Mouse (Mus musculus): ENCODE data around the gene Mapk13. TPM values are rescaled to one million over a fixed set of nuclear protein-coding genes. Genes with fewer than 3 reads are reported as not detected.

Mapk13 gene
- polyA plus RNA-seq, 1 experiment: 1.3 TPM

DNA sequence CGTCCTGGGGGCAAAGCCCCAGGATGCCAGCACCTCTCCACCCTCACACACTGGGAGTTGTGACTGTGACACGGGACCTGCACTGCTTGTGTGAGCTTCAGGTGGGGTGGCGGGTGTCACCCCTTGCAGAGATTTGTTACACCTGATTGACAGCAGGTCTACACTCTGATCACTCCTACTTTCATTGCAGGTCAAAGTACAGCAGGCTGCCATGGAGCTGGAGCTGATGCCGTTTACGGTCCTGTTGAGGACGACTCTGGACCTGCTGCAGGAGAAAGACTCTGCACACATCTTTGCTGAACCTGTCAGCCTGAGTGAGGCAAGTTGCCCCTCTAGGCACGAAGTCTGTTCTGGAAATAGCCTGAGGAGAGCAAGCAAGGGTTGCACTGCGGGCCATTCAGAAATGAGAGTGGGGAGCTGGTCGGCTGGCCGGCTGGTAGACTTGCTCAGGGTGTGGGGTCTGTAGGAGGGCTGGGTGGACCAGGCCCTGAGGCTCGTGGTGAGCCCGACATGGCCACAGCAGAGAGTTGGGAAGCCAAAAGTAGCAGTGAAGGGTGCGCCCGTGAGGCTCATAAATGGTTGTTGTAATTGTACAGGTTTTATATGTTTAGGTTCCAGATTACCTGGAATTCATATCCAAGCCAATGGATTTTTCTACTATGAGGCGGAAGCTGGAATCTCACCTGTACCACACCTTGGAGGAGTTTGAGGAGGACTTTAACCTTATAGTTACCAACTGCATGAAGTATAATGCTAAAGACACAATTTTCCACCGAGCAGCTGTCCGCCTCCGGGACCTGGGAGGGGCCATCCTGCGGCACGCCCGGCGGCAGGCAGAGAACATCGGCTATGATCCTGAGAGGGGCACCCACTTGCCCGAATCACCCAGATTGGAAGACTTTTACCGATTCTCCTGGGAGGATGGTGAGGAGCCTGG is 48.0 kb downstream of the Mapk13 start:
- no peak for DNase-seq (ENCODE audit: low read depth)
- TF ChIP-seq CTCF (IDR thresholded peaks at IDR 0.05; ENCODE audit: borderline replicate concordance, extremely low read depth, insufficient read depth, insufficient read length) (no peak), POLR2A (IDR thresholded peaks at IDR 0.05; ENCODE audit: borderline replicate concordance, extremely low read depth, insufficient read depth, insufficient read length, poor library complexity, severe bottlenecking) (no peak)

DNA sequence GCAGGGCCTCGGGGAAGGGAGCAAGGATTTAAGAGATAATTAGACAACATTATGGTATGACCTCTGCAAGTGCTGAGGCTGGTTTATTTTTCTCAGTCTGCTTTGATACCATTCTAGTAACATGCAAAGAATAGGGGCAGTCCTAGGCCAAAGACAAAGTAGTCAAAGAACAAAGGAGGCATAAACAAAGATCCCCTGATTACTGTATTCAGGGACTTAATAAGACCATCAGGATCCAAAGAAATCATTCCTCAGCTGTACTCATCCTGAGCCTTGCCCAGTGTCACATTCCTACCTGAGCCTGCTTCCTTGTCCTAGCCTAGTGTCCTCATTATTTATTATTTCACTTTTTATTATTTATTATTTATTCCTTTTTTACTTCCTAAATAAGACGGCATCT is 51.1 kb downstream of the Mapk13 start:
- TF ChIP-seq CTCF (IDR thresholded peaks at IDR 0.05; ENCODE audit: borderline replicate concordance, extremely low read depth, insufficient read depth, insufficient read length): no peak
- TF ChIP-seq POLR2A (IDR thresholded peaks at IDR 0.05; ENCODE audit: borderline replicate concordance, extremely low read depth, insufficient read depth, insufficient read length, poor library complexity, severe bottlenecking): no peak
- no peak for DNase-seq (ENCODE audit: low read depth)

DNA sequence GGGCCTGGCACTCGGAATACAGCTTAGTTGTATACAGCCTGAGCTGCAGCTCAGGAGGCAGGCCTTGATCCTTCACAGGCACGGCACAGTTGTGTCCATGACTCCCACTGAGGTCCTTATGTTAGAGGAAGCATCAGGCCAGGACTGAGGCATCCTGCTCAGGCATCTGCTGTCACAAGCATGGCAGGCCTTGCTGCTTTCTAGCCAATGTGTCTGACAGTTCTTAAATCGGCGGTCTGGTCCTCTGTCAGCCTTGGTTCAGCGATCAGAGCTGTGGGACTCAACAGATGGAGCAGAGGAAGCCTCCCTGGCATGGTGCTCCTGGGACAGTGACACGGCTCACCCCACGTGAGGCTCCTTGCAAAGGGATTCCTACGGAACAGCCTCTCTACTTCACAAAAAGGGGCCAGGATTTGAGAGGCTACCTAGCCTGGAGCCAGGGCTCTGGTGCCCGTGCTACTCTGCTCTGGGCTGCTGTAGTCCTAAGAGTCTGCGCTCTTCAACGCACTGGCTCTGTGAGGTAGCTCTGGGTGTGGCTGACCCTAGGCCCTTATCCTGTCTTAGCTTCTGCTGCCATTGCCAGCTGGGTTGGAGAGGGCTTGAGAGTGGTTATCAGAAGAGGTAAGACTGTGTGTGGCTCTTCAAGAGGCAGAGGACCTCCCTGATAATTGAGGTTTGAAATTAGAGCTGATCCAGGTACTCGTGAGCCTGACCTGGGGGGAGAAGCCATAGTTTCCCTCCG is 54.1 kb downstream of the Mapk13 start:
- TF ChIP-seq POLR2A (IDR thresholded peaks at IDR 0.05; ENCODE audit: borderline replicate concordance, extremely low read depth, insufficient read depth, insufficient read length, poor library complexity, severe bottlenecking) (no peak), CTCF (IDR thresholded peaks at IDR 0.05; ENCODE audit: borderline replicate concordance, extremely low read depth, insufficient read depth, insufficient read length) (no peak)
- peak; percentile 3 for DNase-seq (ENCODE audit: low read depth)

DNA sequence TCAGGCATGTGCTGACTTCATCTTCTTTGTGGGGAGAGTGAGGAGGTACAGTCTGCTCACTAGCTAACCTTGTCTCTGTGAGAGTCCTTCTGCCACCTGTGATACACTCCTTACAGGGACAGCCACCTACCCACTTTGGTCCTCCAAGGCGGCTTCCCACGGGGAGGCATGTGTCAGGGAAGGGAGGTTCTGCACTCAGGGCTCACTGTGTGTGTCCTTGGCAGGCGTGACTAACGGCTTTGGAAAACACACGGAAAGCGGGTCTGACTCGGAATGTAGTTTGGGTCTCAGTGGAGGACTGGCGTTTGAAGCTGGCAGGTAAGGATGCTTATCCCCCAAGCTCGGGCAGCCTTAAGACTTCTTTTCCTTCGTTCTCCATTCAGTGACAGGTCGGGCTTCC is 54.7 kb downstream of the Mapk13 start:
- TF ChIP-seq POLR2A (IDR thresholded peaks at IDR 0.05; ENCODE audit: borderline replicate concordance, extremely low read depth, insufficient read depth, insufficient read length, poor library complexity, severe bottlenecking): no peak
- no peak for DNase-seq (ENCODE audit: low read depth)

DNA sequence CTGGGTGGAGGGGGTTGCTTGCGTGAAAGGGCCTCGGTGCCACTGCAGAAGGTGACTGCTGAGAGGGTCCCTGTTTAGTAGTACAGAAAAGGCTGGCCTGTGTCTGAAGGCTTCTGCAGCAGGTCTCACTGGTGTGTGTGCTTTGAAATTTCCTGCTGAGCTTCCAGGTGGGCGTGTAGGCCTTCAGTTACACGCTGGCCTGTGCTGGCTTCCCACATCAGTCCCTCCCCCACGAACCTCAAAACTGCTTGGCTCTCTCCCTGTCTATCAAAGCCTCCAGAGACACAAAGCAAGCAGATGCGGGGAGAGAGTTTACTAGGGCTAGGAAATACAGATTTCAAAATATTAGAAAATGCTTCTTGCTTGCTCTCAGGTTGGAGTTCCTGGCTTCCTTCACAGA is 55.8 kb downstream of the Mapk13 start:
- no peak for TF ChIP-seq CTCF (IDR thresholded peaks at IDR 0.05; ENCODE audit: borderline replicate concordance, extremely low read depth, insufficient read depth, insufficient read length)
- no peak for TF ChIP-seq POLR2A (IDR thresholded peaks at IDR 0.05; ENCODE audit: borderline replicate concordance, extremely low read depth, insufficient read depth, insufficient read length, poor library complexity, severe bottlenecking)
- DNase-seq (ENCODE audit: low read depth): no peak

DNA sequence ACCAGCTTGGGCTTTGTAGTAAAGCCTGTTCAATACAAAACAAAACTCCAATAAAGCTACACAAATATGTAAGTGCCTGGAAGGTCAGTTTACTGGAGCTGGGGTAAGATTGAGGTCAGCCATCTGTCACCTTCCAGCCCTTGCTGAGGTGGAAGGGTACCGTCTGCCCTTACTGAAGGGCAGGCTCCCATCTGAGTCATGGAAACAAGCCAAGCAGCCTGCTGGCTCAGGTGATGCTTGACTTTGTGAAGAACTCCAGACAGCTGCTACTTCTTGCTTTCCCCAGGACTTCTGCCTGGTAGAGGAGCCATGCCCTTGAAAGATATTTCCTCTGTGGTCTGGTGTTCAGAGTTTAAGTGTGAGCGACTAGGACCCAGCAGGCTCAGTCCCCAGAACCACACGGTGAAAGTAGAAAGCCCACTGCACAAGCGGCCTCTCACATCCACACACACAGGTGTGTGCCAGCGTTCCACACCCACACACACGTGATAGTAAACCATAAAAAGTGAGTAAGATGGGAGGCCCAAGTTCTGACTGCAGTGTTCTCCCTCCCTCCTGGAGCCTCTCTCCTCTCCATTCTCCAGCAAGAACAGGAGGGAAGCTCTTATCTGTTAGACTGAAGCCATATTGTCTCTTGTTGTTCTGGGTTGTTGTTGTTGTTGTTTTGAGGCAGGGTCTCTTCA is 56.4 kb downstream of the Mapk13 start:
- DNase-seq (ENCODE audit: low read depth): no peak
- TF ChIP-seq POLR2A (IDR thresholded peaks at IDR 0.05; ENCODE audit: borderline replicate concordance, extremely low read depth, insufficient read depth, insufficient read length, poor library complexity, severe bottlenecking) (no peak), CTCF (IDR thresholded peaks at IDR 0.05; ENCODE audit: borderline replicate concordance, extremely low read depth, insufficient read depth, insufficient read length) (no peak)

DNA sequence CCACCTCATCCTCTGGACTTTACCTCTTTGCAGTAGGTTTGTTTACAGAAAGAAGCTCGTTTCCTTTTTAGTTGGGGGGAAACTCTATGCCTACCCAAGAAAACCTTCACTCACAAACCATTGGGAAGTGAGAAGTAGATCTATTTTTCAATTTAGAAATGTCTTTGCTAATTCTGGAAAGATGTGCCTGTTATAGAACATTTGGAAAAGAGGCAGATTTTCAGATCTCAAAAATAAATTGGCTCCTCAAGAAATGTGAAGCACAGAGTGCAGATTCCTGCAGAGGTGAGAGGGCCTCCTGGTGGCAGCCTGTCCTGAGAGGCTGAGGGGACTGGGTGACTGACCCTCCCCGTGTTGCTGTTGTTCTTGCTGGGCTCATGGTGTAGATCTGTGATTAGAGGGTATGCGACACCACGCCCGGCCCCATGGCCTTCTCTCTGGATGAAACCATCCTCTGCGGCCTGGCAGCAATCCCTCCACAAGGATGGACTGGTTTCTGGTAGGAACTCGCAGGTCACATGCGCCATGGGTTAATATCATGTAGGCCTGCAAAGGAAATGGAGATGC is 58.7 kb downstream of the Mapk13 start:
- no peak for DNase-seq (ENCODE audit: low read depth)
- TF ChIP-seq CTCF (IDR thresholded peaks at IDR 0.05; ENCODE audit: borderline replicate concordance, extremely low read depth, insufficient read depth, insufficient read length) (no peak), POLR2A (IDR thresholded peaks at IDR 0.05; ENCODE audit: borderline replicate concordance, extremely low read depth, insufficient read depth, insufficient read length, poor library complexity, severe bottlenecking) (no peak)

DNA sequence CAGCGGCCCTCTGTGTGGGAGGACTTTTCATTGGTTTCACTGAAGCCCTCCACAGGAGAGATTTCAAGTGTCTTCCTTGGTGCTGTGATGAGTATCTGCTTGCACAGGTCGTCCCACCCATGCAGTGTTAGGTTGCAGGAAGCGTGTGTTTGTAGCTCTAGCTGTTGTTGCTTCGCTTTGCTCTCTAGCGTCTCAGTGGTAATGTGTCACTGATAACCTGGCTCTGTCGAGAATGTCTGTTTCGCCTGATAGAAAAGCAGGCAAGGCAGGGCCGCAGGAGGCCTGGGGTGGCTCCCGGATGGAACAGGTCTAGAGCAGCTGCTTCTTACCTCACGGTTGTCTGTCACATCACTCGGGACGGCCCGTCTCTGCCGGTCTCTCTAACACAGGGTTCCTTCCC is 60.0 kb downstream of the Mapk13 start:
- DNase-seq (ENCODE audit: low read depth): no peak
- TF ChIP-seq CTCF (IDR thresholded peaks at IDR 0.05; ENCODE audit: borderline replicate concordance, extremely low read depth, insufficient read depth, insufficient read length) (no peak), POLR2A (IDR thresholded peaks at IDR 0.05; ENCODE audit: borderline replicate concordance, extremely low read depth, insufficient read depth, insufficient read length, poor library complexity, severe bottlenecking) (no peak)

Other genes starting within 250 kb of the Mapk13 start
- gene Armc12, start 238.5 kb upstream of the Mapk13 start, polyA plus RNA-seq (2012; rRNA removed): 0.05 and 0.09 TPM in 2 replicates
- gene Clpsl2, start 219.9 kb upstream of the Mapk13 start, polyA plus RNA-seq (2012; rRNA removed): 0.21 TPM in 1 of 2 replicates, not detected in the other
- gene Clps, start 208.5 kb upstream of the Mapk13 start, polyA plus RNA-seq (2012; rRNA removed): not detected in 2 replicates
- 5.9 and 6.4 TPM in 2 replicates for gene Lhfpl5, start 193.7 kb upstream of the Mapk13 start, polyA plus RNA-seq (2012; rRNA removed)
- gene Srpk1, start 146.6 kb upstream of the Mapk13 start, polyA plus RNA-seq (2012; rRNA removed): 61.8 and 75.6 TPM in 2 replicates
- gene Slc26a8, start 79.1 kb upstream of the Mapk13 start, polyA plus RNA-seq (2012; rRNA removed): 3.1 and 3.2 TPM in 2 replicates
- gene Mapk14, start 78.0 kb upstream of the Mapk13 start, polyA plus RNA-seq (2012; rRNA removed): 64.7 and 66.2 TPM in 2 replicates
- gene AC170998.1, start 43.2 kb upstream of the Mapk13 start, polyA plus RNA-seq (2012; rRNA removed): 0.53 and 0.89 TPM in 2 replicates
- 46.1 and 47.5 TPM in 2 replicates for gene Brpf3, start 31.8 kb downstream of the Mapk13 start, polyA plus RNA-seq (2012; rRNA removed)
- 0.23 TPM in 1 of 2 replicates, not detected in the other for gene Pnpla1, start 89.1 kb downstream of the Mapk13 start, polyA plus RNA-seq (2012; rRNA removed)
- gene 4930539E08Rik, start 146.0 kb downstream of the Mapk13 start, polyA plus RNA-seq (2012; rRNA removed): 0.69 and 0.98 TPM in 2 replicates
- gene Pxt1, start 174.5 kb downstream of the Mapk13 start, polyA plus RNA-seq (2012; rRNA removed): not detected in 2 replicates
- 73.1 and 75.8 TPM in 2 replicates for gene Kctd20, start 182.7 kb downstream of the Mapk13 start, polyA plus RNA-seq (2012; rRNA removed)
- 107 and 125 TPM in 2 replicates for gene Stk38, start 238.7 kb downstream of the Mapk13 start, polyA plus RNA-seq (2012; rRNA removed)

Data from brain, embryonic 14.5 days (tissue).